Mouse (Mus musculus) erythroid progenitor cell, adult 5-6 weeks (primary cell): ENCODE results near the gene Ndufs2. TPM values are rescaled to one million over a fixed set of nuclear protein-coding genes. Genes with fewer than 3 reads are reported as not detected.
A peak's percentile ranks its signal among the peaks of the same experiment; 100 is the strongest.

ENCODE experiments used
- ATAC-seq: replicated peaks from 2 replicates; pipeline ENCODE4 v1.8.0; 2016; ENCODE audit warnings: moderate number of reproducible peaks, mild to moderate bottlenecking, moderate TSS enrichment, inconsistent platforms; ENCODE audit not compliant: poor library complexity, low FRiP score, severe bottlenecking
- total RNA-seq, 2 experiments: library from RNA; stranded (forward) in 1 of 2; stranded (reverse) in 1 of 2; fragments of 150-400 nt in 1 of 2; fragments of 186-747, 209-891 nt in 1 of 2; gene quantifications; 2 replicates each; pipeline versions ENCODE4 v1.2.3 to v1.2.4; 2015 to 2017; ENCODE audit warnings: low replicate concordance in 2 of 2

The Ndufs2 gene
- 86.5 and 106 TPM in 2 replicates for total RNA-seq (2015; ENCODE audit: low replicate concordance)
- 40.8 and 73.3 TPM in 2 replicates for total RNA-seq (2017; ENCODE audit: low replicate concordance)

DNA sequence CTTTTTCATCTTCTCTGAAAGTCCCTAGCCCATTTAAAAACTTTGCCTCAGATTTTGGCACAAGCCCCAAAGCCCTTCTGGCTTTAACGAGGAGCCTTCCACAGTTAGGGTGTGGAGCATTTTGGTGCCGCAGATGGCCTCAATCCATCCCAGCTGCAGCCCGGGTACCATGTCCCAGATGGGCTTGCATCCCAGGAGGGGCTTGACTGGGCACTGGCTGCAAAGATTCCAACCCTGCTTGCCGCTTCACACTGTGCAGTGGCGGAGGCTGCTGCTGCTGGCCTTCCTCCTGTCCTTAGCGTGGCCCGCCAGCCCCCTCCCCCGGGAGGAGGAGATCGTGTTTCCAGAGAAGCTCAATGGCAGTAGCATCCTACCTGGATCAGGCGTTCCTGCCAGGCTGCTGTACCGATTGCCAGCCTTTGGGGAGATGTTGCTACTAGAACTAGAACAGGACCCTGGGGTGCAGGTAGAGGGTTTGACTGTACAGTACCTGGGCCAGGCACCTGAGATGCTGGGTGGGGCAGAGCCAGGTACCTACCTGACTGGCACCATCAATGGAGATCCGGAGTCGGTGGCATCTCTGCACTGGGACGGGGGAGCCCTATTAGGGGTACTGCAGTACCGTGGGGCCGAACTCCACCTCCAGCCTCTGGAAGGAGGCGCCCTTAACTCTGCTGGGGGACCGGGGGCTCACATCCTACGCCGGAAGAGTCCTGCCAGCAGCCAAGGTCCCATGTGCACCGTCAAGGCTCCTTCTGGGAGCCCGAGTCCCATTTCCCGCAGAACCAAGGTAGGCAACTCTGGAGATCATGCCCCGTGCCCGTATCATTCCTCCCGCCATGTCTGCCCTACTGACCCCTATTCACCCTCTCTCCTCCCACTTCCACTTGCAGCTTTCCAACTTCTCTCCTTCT, at the start of gene Ndufs2:
Gene Ndufs2 (minus strand): TSS at position 709 of the 914 bp plus-strand sequence.
- no peak for ATAC-seq

- ATAC-seq, result no peak
Measured at GRCm38 (mm10) chr1:171298226-171298625, 47.0 kb upstream of the Ndufs2 start.

DNA sequence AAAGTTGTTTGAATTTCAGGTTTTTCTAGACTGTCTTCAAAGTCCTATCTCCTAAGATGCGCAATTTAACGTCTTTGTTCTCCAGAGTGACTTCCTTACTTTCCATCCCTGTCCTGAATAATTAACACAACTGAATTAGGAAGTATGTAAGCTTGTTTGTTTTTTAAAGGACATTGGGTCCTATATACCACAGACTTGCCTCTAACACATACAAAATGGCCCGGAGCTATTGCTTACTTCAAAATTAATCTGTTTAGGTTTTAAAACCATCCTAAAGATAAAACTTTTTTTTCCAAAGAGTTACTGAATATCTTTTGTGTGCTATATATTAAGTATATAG, 43.8 kb upstream of the Ndufs2 start:
- ATAC-seq, result no peak

- peak; percentile 92 for ATAC-seq
Measured at GRCm38 (mm10) chr1:171294298-171295062, 43.3 kb upstream of the Ndufs2 start, which contains the start of gene Ufc1. Ufc1 (minus strand) TSS chr1:171295024.

DNA sequence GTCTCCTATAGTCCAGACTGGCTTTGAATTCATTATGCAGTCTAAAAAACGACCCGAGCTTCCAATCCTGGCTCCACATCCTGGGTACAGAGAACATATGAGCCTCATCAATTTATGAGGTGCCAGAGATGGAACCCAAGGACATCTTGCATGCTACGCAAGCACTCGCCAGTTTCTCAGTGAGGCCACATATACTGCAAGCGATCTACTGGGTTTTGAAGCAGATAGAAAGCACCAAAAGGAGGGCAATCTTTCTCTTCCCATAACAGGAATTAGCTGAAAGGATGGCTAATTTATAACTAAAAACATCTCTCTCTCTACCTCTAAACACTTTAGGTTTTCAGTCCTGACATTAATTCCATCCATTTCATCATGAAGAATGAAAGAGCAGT, 42.7 kb upstream of the Ndufs2 start:
- ATAC-seq, result no peak

DNA sequence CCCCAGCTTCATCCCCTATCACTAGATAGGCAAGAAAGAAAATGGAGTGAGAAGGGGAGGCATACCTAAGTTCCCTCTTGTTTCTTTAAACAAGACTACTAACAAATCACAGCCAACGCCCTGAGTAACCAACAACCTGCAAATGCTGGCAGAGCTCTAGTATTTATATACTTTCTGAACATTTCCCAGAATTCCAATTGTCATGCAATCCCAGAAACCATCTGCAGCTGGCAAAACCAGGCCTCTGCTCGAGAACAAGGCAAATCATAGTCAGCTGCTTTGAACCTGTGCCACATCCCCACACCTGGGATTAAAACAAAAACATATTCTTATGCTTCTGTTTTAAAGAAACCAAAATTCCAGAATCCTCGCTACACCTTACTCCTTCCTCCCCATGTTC, 42.2 kb upstream of the Ndufs2 start:
- ATAC-seq, result no peak

- ATAC-seq, result no peak
Measured at GRCm38 (mm10) chr1:171288328-171288727, 37.1 kb upstream of the Ndufs2 start.

- peak; percentile 98 for ATAC-seq
Measured at GRCm38 (mm10) chr1:171287136-171288081, 36.2 kb upstream of the Ndufs2 start, which contains the start of gene Usp21. Usp21 (minus strand) TSS chr1:171287991.

- ATAC-seq, result no peak
Measured at GRCm38 (mm10) chr1:171286517-171286916, 35.3 kb upstream of the Ndufs2 start.

DNA sequence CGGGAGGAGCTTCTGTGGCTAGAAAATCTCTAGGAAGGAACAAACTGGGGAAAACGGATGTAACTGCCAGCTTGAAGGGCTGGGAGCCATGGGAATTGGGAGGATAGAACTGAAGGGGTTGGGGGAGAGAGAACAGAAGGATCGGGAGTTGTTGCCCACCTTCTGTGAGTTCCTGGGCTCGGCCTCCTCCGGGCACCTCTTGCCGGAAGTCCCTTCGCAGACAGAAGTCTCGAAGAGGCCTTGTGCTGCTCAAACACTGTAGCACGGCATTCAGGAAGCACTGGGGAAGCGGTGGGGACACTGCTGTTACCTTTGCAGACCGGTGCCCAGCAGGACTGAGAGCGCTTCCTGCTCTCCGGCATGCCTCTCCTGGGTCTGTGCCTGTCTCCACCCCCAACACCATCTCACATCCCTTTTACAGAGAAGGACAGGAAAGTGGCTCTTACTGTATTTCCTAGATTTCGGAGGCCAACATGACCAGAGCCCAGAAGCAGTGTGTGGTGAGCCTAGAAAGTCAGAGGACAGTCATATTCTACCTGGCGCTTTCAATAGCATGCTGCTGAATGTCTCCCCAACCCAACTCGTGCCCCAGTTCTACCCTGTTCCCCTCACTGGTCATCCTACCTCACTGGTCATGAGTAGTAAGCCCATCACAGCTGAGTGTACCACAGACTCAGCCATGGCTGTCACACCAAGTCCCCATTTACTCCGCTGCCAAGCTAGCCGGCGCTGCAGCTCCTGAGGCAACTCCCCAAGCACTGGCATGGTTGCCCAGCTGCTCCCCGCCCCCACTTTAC, 34.1 kb upstream of the Ndufs2 start:
- no peak for ATAC-seq

DNA sequence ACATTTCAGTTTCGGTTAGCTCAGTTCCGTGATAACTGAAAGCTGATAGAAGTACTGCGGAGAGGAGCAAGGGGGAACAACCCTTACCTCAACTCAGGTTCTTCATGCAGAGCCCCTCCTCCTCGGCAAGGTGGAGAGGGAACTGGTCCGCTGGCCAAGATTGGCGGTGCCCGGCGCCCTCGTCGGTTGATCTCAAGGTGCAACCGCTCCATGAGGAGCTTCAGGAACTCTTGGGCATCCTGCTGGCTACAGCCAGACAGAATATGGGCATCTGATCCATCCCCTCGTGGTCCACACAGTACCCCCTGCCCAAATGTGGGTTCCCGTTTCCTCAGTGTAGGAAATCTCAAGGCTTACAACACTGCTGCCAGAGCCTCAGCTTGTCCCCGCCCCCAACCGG, 33.3 kb upstream of the Ndufs2 start:
- ATAC-seq, result no peak

- ATAC-seq, result no peak
Measured at GRCm38 (mm10) chr1:171283188-171284160, 32.3 kb upstream of the Ndufs2 start.

- ATAC-seq, result no peak
Measured at GRCm38 (mm10) chr1:171282086-171282805, 31.1 kb upstream of the Ndufs2 start.

GRCm38 (mm10) chr1:171281528-171281923, 30.3 kb upstream of the Ndufs2 start:
- peak; percentile 63 for ATAC-seq

DNA sequence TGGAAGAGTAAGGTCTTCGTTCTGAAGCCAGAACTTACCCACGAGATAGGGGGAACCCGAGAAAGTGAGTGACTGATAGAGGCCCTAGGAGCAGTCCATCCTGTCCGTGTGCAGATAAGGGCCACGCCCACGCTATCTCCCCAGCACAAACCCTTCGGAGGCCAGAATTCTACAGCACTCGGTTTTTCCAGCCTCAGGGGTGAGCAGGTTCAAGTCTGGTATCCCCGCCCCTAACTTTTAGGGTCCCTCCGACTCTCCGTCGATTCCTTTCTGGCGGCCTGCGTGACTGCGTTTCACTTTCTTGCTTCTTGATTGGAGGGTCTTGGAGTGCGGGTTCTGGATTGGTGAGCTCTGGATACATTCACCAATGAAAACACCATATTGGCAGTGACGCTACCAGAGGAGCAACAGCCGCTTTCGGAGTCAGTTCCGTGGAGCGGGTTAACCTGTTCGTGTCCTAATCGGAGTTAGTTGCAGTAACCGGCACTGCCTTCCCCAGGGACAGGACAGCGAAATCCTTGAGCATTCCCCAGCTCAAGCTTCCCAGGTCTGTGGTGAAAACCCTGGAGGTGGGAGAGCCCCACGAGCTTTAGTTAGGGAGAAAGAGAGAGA, 29.8 kb upstream of the Ndufs2 start, which contains the start of gene Ppox:
Gene Ppox (minus strand): TSS at position 271 of the 612 bp plus-strand sequence.
- ATAC-seq, result peak; percentile 82

- ATAC-seq, result peak; percentile 36
Measured at GRCm38 (mm10) chr1:171280250-171280915, 29.2 kb upstream of the Ndufs2 start.
